Mouse (Mus musculus) lung, adult 18-20 months (tissue): Measurements from ENCODE around the gene Fads1.
A peak's percentile ranks its signal among the peaks of the same experiment; 100 is the strongest.

Experiments used
- DNase-seq, 2 experiments: peaks; one replicate each; pipeline ENCODE4 v3.0.0; 2022; ENCODE audit warnings: mixed read lengths in 2 of 2

The Fads1 gene

GRCm38 (mm10) chr19:10213796-10214471 is 31.2 kb downstream of the Fads1 start:
- DNase-seq, result no peak

- DNase-seq, result no peak
Observed at GRCm38 (mm10) chr19:10216101-10216500, 33.4 kb downstream of the Fads1 start.

- no peak for DNase-seq
Observed at GRCm38 (mm10) chr19:10219108-10219507, 36.4 kb downstream of the Fads1 start.

DNA sequence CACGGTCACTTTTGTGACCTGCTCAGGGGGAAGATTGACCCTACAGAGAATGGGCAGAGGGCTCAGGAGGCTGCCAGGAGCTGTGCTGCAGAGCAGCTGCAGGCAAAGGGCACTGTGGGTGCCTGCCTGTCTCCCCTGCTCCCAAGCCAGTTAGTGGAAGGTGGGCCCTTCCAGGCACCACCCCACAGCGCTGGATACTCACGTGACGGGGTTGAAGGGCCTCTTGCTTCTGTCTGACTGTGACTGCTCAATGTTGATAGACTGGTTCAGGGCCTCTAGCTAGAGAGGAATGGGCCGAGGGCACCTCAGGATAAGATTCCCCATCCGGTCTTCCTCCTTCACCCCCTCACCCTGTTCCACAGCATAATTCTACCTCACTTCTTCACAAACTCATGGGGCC is 36.9 kb downstream of the Fads1 start:
- no peak for DNase-seq

GRCm38 (mm10) chr19:10221585-10221984 is 38.9 kb downstream of the Fads1 start:
- DNase-seq, result no peak

- DNase-seq, result peak in 1 of 2 experiments; percentile 26
Observed at GRCm38 (mm10) chr19:10222656-10223055, 40.0 kb downstream of the Fads1 start.

DNA sequence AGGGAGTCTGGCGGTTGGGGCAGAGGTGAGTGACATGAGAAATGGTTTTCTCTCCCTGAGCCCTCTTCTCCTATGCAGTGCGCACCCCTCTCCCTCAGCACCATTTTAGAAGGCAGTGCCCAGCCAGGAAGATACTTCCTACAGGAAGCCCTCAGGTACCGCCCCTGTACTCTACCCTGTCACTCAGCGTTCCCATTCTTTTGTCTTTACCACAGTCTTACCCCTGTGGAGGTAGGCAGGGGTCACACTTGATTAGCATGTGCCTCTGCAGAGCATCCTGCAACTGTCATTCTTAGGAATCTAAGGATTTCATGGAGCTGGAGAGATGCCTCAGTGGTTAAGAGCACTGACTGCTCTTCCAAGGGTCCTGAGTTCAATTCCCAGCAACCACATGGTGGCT is 40.9 kb downstream of the Fads1 start:
- no peak for DNase-seq

DNA sequence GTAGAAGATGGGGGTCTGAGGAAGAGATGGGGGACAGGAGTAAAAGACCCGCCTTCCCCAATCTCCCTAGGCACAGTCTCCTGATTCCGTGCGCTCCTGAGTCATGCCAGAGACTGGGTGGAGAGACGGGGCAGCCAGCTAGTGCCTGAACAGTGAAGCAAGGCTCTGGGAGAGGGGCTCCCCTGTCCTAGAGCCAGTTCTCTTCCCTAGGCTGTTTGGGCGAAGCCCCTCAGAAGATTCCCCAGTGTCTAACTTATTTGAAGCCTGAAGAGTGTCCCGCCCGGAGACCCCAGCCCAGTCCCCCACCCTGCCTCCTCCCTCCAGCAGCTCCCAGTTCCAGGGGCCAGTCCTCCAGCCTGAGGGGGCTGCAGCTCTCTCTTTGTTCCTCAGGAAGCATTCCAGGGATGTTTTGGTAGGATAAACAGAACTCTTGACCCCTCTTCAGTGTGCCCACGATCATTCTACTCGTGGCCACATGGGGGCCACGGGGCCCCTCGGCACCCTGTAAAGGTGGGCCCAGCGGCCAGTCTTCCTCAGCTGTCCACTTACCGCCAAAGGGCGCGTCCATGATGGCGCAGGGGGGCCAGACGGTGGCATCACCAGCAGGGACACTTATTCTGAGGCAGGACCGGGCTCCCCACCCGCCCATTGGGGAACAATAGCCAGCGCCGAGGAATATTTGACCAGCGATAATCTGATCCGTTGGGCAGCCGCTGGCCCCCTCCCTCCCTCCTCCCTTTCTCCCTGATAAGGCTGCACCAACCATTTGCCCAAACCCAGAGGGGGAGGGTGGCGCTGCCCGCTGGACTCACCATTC is 42.2 kb downstream of the Fads1 start:
- DNase-seq, result no peak

GRCm38 (mm10) chr19:10225767-10226166 is 43.1 kb downstream of the Fads1 start:
- DNase-seq, result peak in 1 of 2 experiments; percentile 28

DNA sequence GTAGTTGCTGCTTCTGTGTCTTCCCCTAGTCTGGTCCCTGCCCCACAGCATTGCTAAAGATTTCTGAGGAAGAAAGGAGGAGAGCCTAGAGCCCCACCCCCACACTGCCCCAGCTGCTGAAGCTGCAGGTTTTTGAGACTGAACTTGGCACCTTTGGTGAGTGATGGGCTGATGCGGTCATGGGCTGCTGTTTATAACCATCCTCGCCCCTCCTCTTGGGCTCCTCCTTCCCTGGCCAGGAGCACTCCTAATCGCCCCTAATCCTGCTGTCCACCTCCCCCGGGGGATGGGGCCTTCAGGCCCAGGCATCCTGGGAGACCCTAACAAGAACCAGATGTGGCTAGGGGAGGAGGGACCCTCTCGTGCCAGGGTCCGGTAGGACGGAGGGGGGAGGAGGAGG is 48.3 kb downstream of the Fads1 start:
- no peak for DNase-seq

GRCm38 (mm10) chr19:10231871-10232270 is 49.2 kb downstream of the Fads1 start:
- DNase-seq, result no peak

DNA sequence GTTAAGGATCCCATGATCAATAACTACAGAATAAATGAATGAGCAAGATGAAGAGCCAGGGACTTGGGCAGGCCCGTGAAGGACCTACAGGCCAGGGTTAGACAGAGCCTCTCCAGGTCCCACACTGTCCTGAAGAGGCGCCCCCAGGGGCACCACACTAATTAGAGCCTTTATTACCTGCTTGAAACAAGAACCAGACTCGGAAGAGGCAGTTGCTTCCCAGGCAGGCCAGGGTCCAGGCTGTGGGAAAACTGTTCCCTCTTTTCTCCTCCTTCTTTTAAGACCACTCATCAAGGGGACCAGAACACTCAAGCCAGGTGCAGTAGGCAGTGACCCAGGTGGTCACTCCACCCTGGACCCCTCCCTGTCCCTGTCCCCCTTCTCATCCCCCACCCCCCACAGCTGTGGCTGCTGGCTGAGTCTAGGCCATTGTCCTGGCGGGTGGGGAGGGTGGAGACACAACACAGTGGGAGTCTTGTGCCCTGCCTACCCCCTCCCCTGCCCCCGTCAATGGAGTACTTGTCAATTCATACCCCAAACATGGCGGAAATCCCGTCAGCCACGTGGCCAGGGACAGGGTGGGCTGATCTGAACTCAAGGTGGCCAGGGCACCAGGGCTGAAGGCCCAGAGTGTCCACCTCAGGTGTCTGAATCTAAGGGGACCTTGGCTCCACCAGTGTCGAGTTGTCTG is 49.8 kb downstream of the Fads1 start:
- no peak for DNase-seq

- no peak for DNase-seq
Observed at GRCm38 (mm10) chr19:10235784-10236565, 53.3 kb downstream of the Fads1 start.

- peak; percentile 58 to 60 for DNase-seq
Observed at GRCm38 (mm10) chr19:10238477-10238876, 55.8 kb downstream of the Fads1 start.

DNA sequence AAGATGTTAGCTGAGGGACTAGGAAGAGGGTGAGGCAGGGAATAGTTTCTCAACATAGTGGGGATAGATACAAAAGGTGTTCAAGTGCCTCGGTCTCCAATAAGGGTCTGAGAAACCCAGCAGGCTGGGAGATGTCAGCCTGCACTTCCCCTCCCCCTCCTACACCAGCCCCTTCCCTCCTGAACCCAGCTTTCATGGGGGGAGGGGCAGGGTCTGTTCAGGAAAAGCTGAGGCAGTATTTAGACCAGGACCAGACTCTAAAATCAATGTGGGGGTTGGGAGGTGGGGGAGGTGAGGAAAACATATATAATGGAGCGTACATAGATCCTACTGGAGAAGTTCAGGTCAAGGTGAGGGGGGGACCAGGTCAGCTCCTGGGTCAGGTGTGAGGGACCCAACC is 56.7 kb downstream of the Fads1 start:
- no peak for DNase-seq

- DNase-seq, result no peak
Observed at GRCm38 (mm10) chr19:10239975-10240653, 57.4 kb downstream of the Fads1 start.

GRCm38 (mm10) chr19:10240654-10241305 is 58.1 kb downstream of the Fads1 start, which contains the start of gene Myrf:
Myrf (minus strand) TSS chr19:10240748.
- DNase-seq, result peak; percentile 80 to 85

DNA sequence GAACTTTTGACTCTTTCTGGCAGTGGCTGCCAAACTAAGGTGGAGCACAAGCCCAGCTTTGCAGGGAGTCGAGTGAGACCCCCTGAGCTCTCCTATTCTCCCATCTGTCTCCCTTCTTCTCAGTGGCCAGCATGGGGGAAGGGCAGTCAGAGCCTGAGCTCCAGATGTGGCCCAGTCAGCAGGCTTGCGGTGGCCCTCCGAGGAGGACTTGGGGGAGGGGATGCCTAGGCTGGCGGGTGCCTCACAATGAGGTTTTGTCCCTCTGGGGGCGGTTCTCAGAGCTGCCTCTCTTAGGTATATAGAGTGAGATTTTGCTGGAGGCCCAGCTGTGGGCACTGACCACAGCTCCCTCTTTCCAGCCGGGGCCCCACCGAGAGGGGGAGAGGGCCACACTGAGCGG is 60.2 kb downstream of the Fads1 start:
- DNase-seq, result no peak

GRCm38 (mm10) chr19:10244183-10244582 is 61.5 kb downstream of the Fads1 start:
- DNase-seq, result peak; percentile 44 to 45
